Mouse (Mus musculus): Measurements from ENCODE around the gene B4galt3. TPM values are rescaled to one million over a fixed set of nuclear protein-coding genes. Genes with fewer than 3 reads are reported as not detected.

B4galt3 gene
- polyA plus RNA-seq, 1 experiment from 2014 or later: 74.9 TPM

Other genes starting within 250 kb of the B4galt3 start
- gene Fcgr3, start 205.4 kb upstream of the B4galt3 start, polyA plus RNA-seq (2014; fragmentation: Nextera tagmentation; extraction: Ambion mirVana): 8.3 and 11.5 TPM in 2 replicates
- 7.2 and 8.8 TPM in 2 replicates for gene Cfap126, start 156.4 kb upstream of the B4galt3 start, polyA plus RNA-seq (2014; fragmentation: Nextera tagmentation; extraction: Ambion mirVana)
- gene Sdhc, start 119.7 kb upstream of the B4galt3 start, polyA plus RNA-seq (2014; fragmentation: Nextera tagmentation; extraction: Ambion mirVana): 301 and 310 TPM in 2 replicates
- gene Mpz, start 119.6 kb upstream of the B4galt3 start, polyA plus RNA-seq (2014; fragmentation: Nextera tagmentation; extraction: Ambion mirVana): 0.09 and 0.22 TPM in 2 replicates
- 9.7 and 10.2 TPM in 2 replicates for gene Pcp4l1, start 74.1 kb upstream of the B4galt3 start, polyA plus RNA-seq (2014; fragmentation: Nextera tagmentation; extraction: Ambion mirVana)
- gene Nr1i3, start 56.4 kb upstream of the B4galt3 start, polyA plus RNA-seq (2014; fragmentation: Nextera tagmentation; extraction: Ambion mirVana): 0.13 and 0.36 TPM in 2 replicates
- gene Tomm40l, start 47.8 kb upstream of the B4galt3 start, polyA plus RNA-seq (2014; fragmentation: Nextera tagmentation; extraction: Ambion mirVana): 45.0 and 49.2 TPM in 2 replicates
- 0.88 and 1.9 TPM in 2 replicates for gene Apoa2, start 45.3 kb upstream of the B4galt3 start, polyA plus RNA-seq (2014; fragmentation: Nextera tagmentation; extraction: Ambion mirVana)
- 25.1 and 31.5 TPM in 2 replicates for gene Fcer1g, start 36.0 kb upstream of the B4galt3 start, polyA plus RNA-seq (2014; fragmentation: Nextera tagmentation; extraction: Ambion mirVana)
- gene Adamts4, start 19.9 kb upstream of the B4galt3 start, polyA plus RNA-seq (2014; fragmentation: Nextera tagmentation; extraction: Ambion mirVana): 2.5 and 3.9 TPM in 2 replicates
- 244 and 260 TPM in 2 replicates for gene Ndufs2, start 18.9 kb upstream of the B4galt3 start, polyA plus RNA-seq (2014; fragmentation: Nextera tagmentation; extraction: Ambion mirVana)
- 41.4 and 46.0 TPM in 2 replicates for gene Ppox, start 10.9 kb downstream of the B4galt3 start, polyA plus RNA-seq (2014; fragmentation: Nextera tagmentation; extraction: Ambion mirVana)
- gene Usp21, start 17.7 kb downstream of the B4galt3 start, polyA plus RNA-seq (2014; fragmentation: Nextera tagmentation; extraction: Ambion mirVana): 89.9 and 104 TPM in 2 replicates
- gene Ufc1, start 24.7 kb downstream of the B4galt3 start, polyA plus RNA-seq (2014; fragmentation: Nextera tagmentation; extraction: Ambion mirVana): 119 and 127 TPM in 2 replicates
- 53.9 and 60.5 TPM in 2 replicates for gene Dedd, start 58.8 kb downstream of the B4galt3 start, polyA plus RNA-seq (2014; fragmentation: Nextera tagmentation; extraction: Ambion mirVana)
- 45.9 and 46.0 TPM in 2 replicates for gene Nit1, start 75.3 kb downstream of the B4galt3 start, polyA plus RNA-seq (2014; fragmentation: Nextera tagmentation; extraction: Ambion mirVana)
- 78.3 and 82.6 TPM in 2 replicates for gene Pfdn2, start 75.3 kb downstream of the B4galt3 start, polyA plus RNA-seq (2014; fragmentation: Nextera tagmentation; extraction: Ambion mirVana)
- 3.0 and 5.2 TPM in 2 replicates for gene Klhdc9, start 90.5 kb downstream of the B4galt3 start, polyA plus RNA-seq (2014; fragmentation: Nextera tagmentation; extraction: Ambion mirVana)
- gene Nectin4, start 99.8 kb downstream of the B4galt3 start, polyA plus RNA-seq (2014; fragmentation: Nextera tagmentation; extraction: Ambion mirVana): 0.11 and 0.32 TPM in 2 replicates
- gene Arhgap30, start 118.6 kb downstream of the B4galt3 start, polyA plus RNA-seq (2014; fragmentation: Nextera tagmentation; extraction: Ambion mirVana): 0.28 and 0.39 TPM in 2 replicates
- 212 and 263 TPM in 2 replicates for gene Usf1, start 141.0 kb downstream of the B4galt3 start, polyA plus RNA-seq (2014; fragmentation: Nextera tagmentation; extraction: Ambion mirVana)
- gene Tstd1, start 148.5 kb downstream of the B4galt3 start, polyA plus RNA-seq (2014; fragmentation: Nextera tagmentation; extraction: Ambion mirVana): 4.5 and 4.8 TPM in 2 replicates
- 3.0 and 6.9 TPM in 2 replicates for gene F11r, start 167.2 kb downstream of the B4galt3 start, polyA plus RNA-seq (2014; fragmentation: Nextera tagmentation; extraction: Ambion mirVana)
- gene Alyref2, start 233.2 kb downstream of the B4galt3 start, polyA plus RNA-seq (2014; fragmentation: Nextera tagmentation; extraction: Ambion mirVana): 24.3 and 26.1 TPM in 2 replicates

Data from forebrain, embryonic 14.5 days (tissue).